Mouse (Mus musculus): ENCODE measurements around the gene Cfap20. TPM values are rescaled to one million over a fixed set of nuclear protein-coding genes. Genes with fewer than 3 reads are reported as not detected.

Cfap20 gene
- polyA plus RNA-seq, 1 experiment from 2014 or later: 152 TPM

- Histone ChIP-seq H3K9me3 (replicated peaks; ENCODE audit: control insufficient read depth, low read length) (no peaks in the 10 kb centered on the region), H3K4me1 (ENCODE audit: control insufficient read depth, insufficient read depth, low read length) (no peaks in the 10 kb centered on the region), H3K27ac (ENCODE audit: low read depth, low read length) (no peak overlapping the region), H3K9ac (ENCODE audit: low read length) (no peak overlapping the region), H3K4me3 (ENCODE audit: low read depth, low read length) (no peak overlapping the region), H3K4me2 (ENCODE audit: low read length) (no peak overlapping the region), H3K27me3 (replicated peaks; ENCODE audit: control insufficient read depth, insufficient read depth, low read length) (no peaks in the 10 kb centered on the region), H3K36me3 (ENCODE audit: control insufficient read depth, insufficient read depth, low read length) (peaks cover 46% of the 10 kb centered on the region)
- WGBS: 87% methylated on average over 12 of the region's 12 CpGs
- DNase-seq (ENCODE audit: low spot score) (no peak), ATAC-seq (no peak)
Measured at GRCm38 (mm10) chr8:95373389-95374002, 61.2 kb downstream of the Cfap20 start.

Other genes starting within 250 kb of the Cfap20 start
- gene Kifc3, start 232.1 kb downstream of the Cfap20 start, polyA plus RNA-seq (2014; fragmentation: Nextera tagmentation; extraction: Ambion mirVana): 8.9 and 10.7 TPM in 2 replicates
- 0.52 and 0.58 TPM in 2 replicates for gene Cngb1, start 128.3 kb downstream of the Cfap20 start, polyA plus RNA-seq (2014; fragmentation: Nextera tagmentation; extraction: Ambion mirVana)
- gene Tepp, start 124.3 kb downstream of the Cfap20 start, polyA plus RNA-seq (2014; fragmentation: Nextera tagmentation; extraction: Ambion mirVana): 0.80 and 1.0 TPM in 2 replicates
- gene Zfp319, start 102.9 kb downstream of the Cfap20 start, polyA plus RNA-seq (2014; fragmentation: Nextera tagmentation; extraction: Ambion mirVana): 11.5 and 14.4 TPM in 2 replicates
- 40.0 and 45.8 TPM in 2 replicates for gene Usb1, start 102.6 kb downstream of the Cfap20 start, polyA plus RNA-seq (2014; fragmentation: Nextera tagmentation; extraction: Ambion mirVana)
- 10.3 and 12.5 TPM in 2 replicates for gene Mmp15, start 82.6 kb downstream of the Cfap20 start, polyA plus RNA-seq (2014; fragmentation: Nextera tagmentation; extraction: Ambion mirVana)
- 14.3 and 15.5 TPM in 2 replicates for gene Csnk2a2, start 55.2 kb upstream of the Cfap20 start, polyA plus RNA-seq (2014; fragmentation: Nextera tagmentation; extraction: Ambion mirVana)
- gene Ccdc113, start 99.2 kb upstream of the Cfap20 start, polyA plus RNA-seq (2014; fragmentation: Nextera tagmentation; extraction: Ambion mirVana): 1.9 and 2.2 TPM in 2 replicates
- not detected in 2 replicates for gene Prss54, start 141.5 kb upstream of the Cfap20 start, polyA plus RNA-seq (2014; fragmentation: Nextera tagmentation; extraction: Ambion mirVana)
- gene Gins3, start 198.6 kb upstream of the Cfap20 start, polyA plus RNA-seq (2014; fragmentation: Nextera tagmentation; extraction: Ambion mirVana): 11.5 and 13.3 TPM in 2 replicates
- 154 and 209 TPM in 2 replicates for gene Ndrg4, start 242.1 kb upstream of the Cfap20 start, polyA plus RNA-seq (2014; fragmentation: Nextera tagmentation; extraction: Ambion mirVana)